Comparison of ENCODE assay signal across 7 mouse cellular contexts in the genomic region with DNA sequence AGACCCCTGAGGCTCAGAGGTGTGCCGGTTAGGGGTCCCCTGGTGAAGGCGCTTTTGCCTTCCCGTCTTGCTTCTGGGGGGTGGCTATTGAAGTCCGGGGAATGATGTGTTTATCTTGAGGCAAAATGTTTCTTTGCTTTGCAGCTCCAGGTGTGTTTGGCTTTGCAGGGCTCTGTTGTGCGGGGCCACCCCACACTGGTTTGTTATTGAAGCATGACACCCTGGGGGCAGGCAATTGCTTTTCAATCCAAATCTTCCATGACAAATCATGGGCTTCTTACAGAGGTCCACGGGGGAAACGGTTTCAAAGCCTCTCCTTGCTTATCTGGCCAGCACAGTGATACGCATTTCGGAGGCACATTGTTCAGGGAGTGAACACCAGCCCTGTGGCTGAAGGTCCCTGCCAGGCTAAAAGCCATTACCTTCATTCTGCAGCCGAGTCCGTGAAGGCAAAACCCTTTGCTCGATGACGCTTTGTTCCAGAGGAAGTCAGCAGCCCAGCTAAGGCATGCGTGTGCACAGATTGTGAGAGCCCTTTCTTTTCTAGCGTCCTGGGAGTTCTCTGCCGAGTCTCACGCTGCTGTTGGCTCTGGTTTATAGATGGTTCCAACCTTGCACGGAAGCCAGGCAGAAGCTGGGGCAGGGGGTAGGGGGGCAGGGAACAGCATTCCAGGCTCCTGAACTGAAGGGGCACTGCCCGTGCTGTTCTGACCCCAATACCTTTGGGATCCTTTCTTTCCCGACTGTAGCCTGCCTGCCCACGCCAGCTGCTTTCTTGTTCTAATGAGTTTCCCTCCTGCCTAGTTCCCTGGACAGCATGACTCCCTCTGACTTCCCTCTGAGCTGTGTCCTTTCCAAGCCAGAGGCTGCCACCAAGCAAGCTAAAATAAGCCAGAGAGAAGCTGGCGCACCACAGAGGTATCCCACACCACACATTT.
DNase-seq lines count a peak whose midpoint lies in the region; ATAC-seq lines count a peak whose summit lies in the region.

No protein-coding gene starts in this region.

- no peak overlapping the region for H3K4me3 ChIP-seq in intestine, embryonic 15.5 days (replicated peaks)

- peak overlapping the region; percentile 14; the same call in 1 of the 2 replicates for H3K9ac ChIP-seq in intestine, embryonic 15.5 days

- peak; percentile 45; the same call in 1 of the 2 replicates for ATAC-seq in intestine, embryonic 15.5 days
- no peak for ATAC-seq in inflammation-experienced regulatory T-cells, adult 6 months

- DNase-seq in right cerebral cortex, adult 2 months (ENCODE audit: low spot score in 2 of 2), result peak; percentile 30 to 38
- no peak for DNase-seq in right cerebral cortex, postnatal 14 days
- DNase-seq in gastrocnemius, postnatal 14 days, result peak; percentile 37
- peak; percentile 56 for DNase-seq in retina, embryonic 14.5 days (ENCODE audit: low spot score)
- DNase-seq in T-cell, adult 2 months (ENCODE audit: low spot score), result no peak

- 17% methylated on average over 22 of the region's 22 CpGs for WGBS in intestine, embryonic 15.5 days

- H3K27me3 ChIP-seq in intestine, embryonic 15.5 days (replicated peaks), result no peaks in the 10 kb centered on the region

- peak overlapping the region; percentile 56 for H3K4me2 ChIP-seq in intestine, embryonic 15.5 days (replicated peaks)

- H3K4me1 ChIP-seq in intestine, embryonic 15.5 days (replicated peaks), result peaks cover 13% of the 10 kb centered on the region

- peak overlapping the region; percentile 49 for H3K27ac ChIP-seq in intestine, embryonic 15.5 days

- H3K9me3 ChIP-seq in intestine, embryonic 15.5 days, result no peaks in the 10 kb centered on the region

- intact Hi-C loops in gastrocnemius, postnatal 14 days (cut with DNase I; ENCODE audit: low total_unique reads), result no loop called here

- no peaks in the 10 kb centered on the region for H3K36me3 ChIP-seq in intestine, embryonic 15.5 days

Comparison
In these comparisons a context has a peak if more than half of its experiments do, and no peak if none do; other contexts are left out.
1. DNase-seq: peak in right cerebral cortex, adult 2 months (2 of 2), gastrocnemius, postnatal 14 days (single experiment) and retina, embryonic 14.5 days (single experiment); none in right cerebral cortex, postnatal 14 days (single experiment) and T-cell, adult 2 months (single experiment).